Mouse (Mus musculus) spleen, postnatal 10 days (tissue): ENCODE data around the gene Iqgap3.

Source experiments
- DNase-seq, 2 experiments: peaks; one replicate each; pipeline ENCODE4 v3.0.0; 2021 to 2022; ENCODE audit warnings: low spot score in 2 of 2

Iqgap3 gene

GRCm38 (mm10) chr3:88149510-88149974, 67.8 kb downstream of the Iqgap3 start:
- DNase-seq, result no peak

GRCm38 (mm10) chr3:88150061-88150998, 68.6 kb downstream of the Iqgap3 start:
- DNase-seq, result peak; percentile 31 to 37

GRCm38 (mm10) chr3:88150999-88151364, 69.2 kb downstream of the Iqgap3 start:
- no peak for DNase-seq

GRCm38 (mm10) chr3:88152056-88152455, 70.3 kb downstream of the Iqgap3 start:
- no peak for DNase-seq

GRCm38 (mm10) chr3:88153290-88154011, 71.7 kb downstream of the Iqgap3 start:
- no peak for DNase-seq

- DNase-seq, result no peak
Observed at GRCm38 (mm10) chr3:88154236-88154635, 72.5 kb downstream of the Iqgap3 start.

GRCm38 (mm10) chr3:88156817-88157216, 75.0 kb downstream of the Iqgap3 start:
- no peak for DNase-seq

GRCm38 (mm10) chr3:88157771-88158597, 76.2 kb downstream of the Iqgap3 start:
- DNase-seq, result peak; percentile 25 to 68

- DNase-seq, result no peak
Observed at GRCm38 (mm10) chr3:88158991-88159390, 77.2 kb downstream of the Iqgap3 start.

- DNase-seq, result no peak
Observed at GRCm38 (mm10) chr3:88160856-88161255, 79.1 kb downstream of the Iqgap3 start.

GRCm38 (mm10) chr3:88162259-88162658, 80.5 kb downstream of the Iqgap3 start:
- DNase-seq, result no peak

- DNase-seq, result no peak
Observed at GRCm38 (mm10) chr3:88162811-88163210, 81.0 kb downstream of the Iqgap3 start.

GRCm38 (mm10) chr3:88163847-88164246, 82.1 kb downstream of the Iqgap3 start:
- no peak for DNase-seq

GRCm38 (mm10) chr3:88164263-88164662, 82.5 kb downstream of the Iqgap3 start:
- DNase-seq, result no peak

- DNase-seq, result no peak
Observed at GRCm38 (mm10) chr3:88166056-88166455, 84.3 kb downstream of the Iqgap3 start.

- DNase-seq, result no peak
Observed at GRCm38 (mm10) chr3:88170361-88170760, 88.6 kb downstream of the Iqgap3 start.
